ENCODE assay signal across 8 mouse cellular contexts in the genomic region with DNA sequence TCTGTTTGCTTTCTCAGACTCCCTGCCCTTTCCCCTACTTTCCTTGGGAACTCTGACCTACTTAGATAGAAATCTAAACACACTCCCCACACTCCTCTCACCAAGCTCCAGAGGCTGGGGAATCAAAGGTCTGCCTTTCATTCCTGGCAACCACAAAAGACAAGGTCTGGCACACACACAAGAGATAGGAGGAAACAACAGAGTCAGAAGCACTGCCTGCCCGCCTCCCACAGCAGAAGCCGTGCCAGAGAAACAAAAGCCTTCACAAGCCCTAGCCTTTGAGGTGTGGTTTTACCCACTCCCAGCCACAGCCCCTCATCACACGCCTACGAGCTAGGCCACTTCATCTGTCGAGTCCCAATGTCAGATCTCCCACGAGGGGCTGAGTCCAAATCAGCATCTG. TPM values are rescaled to one million over a fixed set of nuclear protein-coding genes. Genes with fewer than 3 reads are reported as not detected.
A peak's percentile ranks its signal among the peaks of the same experiment; 100 is the strongest.
DNase-seq lines count a peak whose midpoint lies in the region; ATAC-seq lines count a peak whose summit lies in the region.

No protein-coding gene starts in this region.

- WGBS in heart, embryonic 12.5 days: 16% methylated on average over 6 of the region's 6 CpGs
- 19% methylated on average over 6 of the region's 6 CpGs for WGBS in neural tube, embryonic 15.5 days

- no peaks in the 10 kb centered on the region for H3K36me3 ChIP-seq in heart, embryonic 12.5 days
- no peaks in the 10 kb centered on the region for H3K36me3 ChIP-seq in neural tube, embryonic 15.5 days

- H3K4me1 ChIP-seq in heart, embryonic 12.5 days (replicated peaks): peaks cover 17% of the 10 kb centered on the region
- 0 out of 2 replicates have a peak, but pooled peaks cover 3% of the 10 kb centered on the region for H3K4me1 ChIP-seq in neural tube, embryonic 15.5 days

- H3K4me2 ChIP-seq in heart, embryonic 12.5 days: peak overlapping the region; percentile 8; the same call in 1 of the 2 replicates
- H3K4me2 ChIP-seq in neural tube, embryonic 15.5 days: no peak overlapping the region

- ATAC-seq in heart, embryonic 12.5 days (ENCODE audit: insufficient number of reproducible peaks, low FRiP score): no peak
- ATAC-seq in neural tube, embryonic 15.5 days (ENCODE audit: low FRiP score): no peak

- H3K27ac ChIP-seq in heart, embryonic 12.5 days (ENCODE audit: poor library complexity, severe bottlenecking): no peak overlapping the region; the same call in 1 of the 2 replicates
- no peak overlapping the region for H3K27ac ChIP-seq in neural tube, embryonic 15.5 days (replicated peaks)

- no peak overlapping the region for H3K4me3 ChIP-seq in heart, embryonic 12.5 days
- no peak overlapping the region for H3K4me3 ChIP-seq in neural tube, embryonic 15.5 days (replicated peaks)

- H3K9me3 ChIP-seq in heart, embryonic 12.5 days (replicated peaks): no peaks in the 10 kb centered on the region
- H3K9me3 ChIP-seq in neural tube, embryonic 15.5 days (replicated peaks): no peaks in the 10 kb centered on the region

- no peak overlapping the region for H3K9ac ChIP-seq in heart, embryonic 12.5 days
- no peak overlapping the region for H3K9ac ChIP-seq in neural tube, embryonic 15.5 days (replicated peaks)

- H3K27me3 ChIP-seq in heart, embryonic 12.5 days (replicated peaks): no peaks in the 10 kb centered on the region
- no peaks in the 10 kb centered on the region for H3K27me3 ChIP-seq in neural tube, embryonic 15.5 days (replicated peaks)

- peak; percentile 20 for DNase-seq in thymus, postnatal 25 days
- no peak for DNase-seq in thymus, adult 18-20 months
- DNase-seq in kidney, adult 9 months: peak; percentile 82
- DNase-seq in lung, postnatal 10 days: peak; percentile 53
- peak; percentile 85 for DNase-seq in testis, postnatal 14 days (ENCODE audit: low spot score)
- no peak for DNase-seq in B cell, adult 2 months

RNA-seq across cellular contexts. Expression of gene Hmgcs2, which starts 13.0 kb away (rescaled TPM):
- 10.0 and 10.7 TPM in 2 replicates for polyA plus RNA-seq in heart, embryonic 12.5 days (2016; fragmentation: Nextera tagmentation; extraction: Ambion mirVana)
- polyA plus RNA-seq in neural tube, embryonic 15.5 days (2015; fragmentation: Nextera tagmentation; extraction: Ambion mirVana): 15.3 and 17.7 TPM in 2 replicates

RNA-seq across cellular contexts. Expression of gene Reg4, which starts 45.3 kb away (rescaled TPM):
- not detected in 2 replicates for polyA plus RNA-seq in heart, embryonic 12.5 days (2016; fragmentation: Nextera tagmentation; extraction: Ambion mirVana)
- polyA plus RNA-seq in neural tube, embryonic 15.5 days (2015; fragmentation: Nextera tagmentation; extraction: Ambion mirVana): 0.47 TPM in 1 of 2 replicates, not detected in the other

Comparison
In these comparisons a context has a peak if more than half of its experiments do, and no peak if none do; other contexts are left out.
1. DNase-seq: peak in thymus, postnatal 25 days (single experiment), kidney, adult 9 months (single experiment), lung, postnatal 10 days (single experiment) and testis, postnatal 14 days (single experiment); none in thymus, adult 18-20 months (0 of 2) and B cell, adult 2 months (0 of 2).